Mouse (Mus musculus) bone marrow macrophage, adult 2 months (primary cell): ENCODE measurements around the gene Rps6kb1.

ENCODE experiments used
- CTCF ChIP-seq: IDR thresholded peaks from 2 replicates; pipeline ENCODE4 v1.5.1; 2012; ENCODE audit warnings: low read depth, mild to moderate bottlenecking, low read length, moderate library complexity
- POLR2A ChIP-seq: IDR thresholded peaks from 2 replicates; pipeline ENCODE4 v1.6.1; 2012; ENCODE audit warnings: mild to moderate bottlenecking, low read depth, low read length, borderline replicate concordance

DNA sequence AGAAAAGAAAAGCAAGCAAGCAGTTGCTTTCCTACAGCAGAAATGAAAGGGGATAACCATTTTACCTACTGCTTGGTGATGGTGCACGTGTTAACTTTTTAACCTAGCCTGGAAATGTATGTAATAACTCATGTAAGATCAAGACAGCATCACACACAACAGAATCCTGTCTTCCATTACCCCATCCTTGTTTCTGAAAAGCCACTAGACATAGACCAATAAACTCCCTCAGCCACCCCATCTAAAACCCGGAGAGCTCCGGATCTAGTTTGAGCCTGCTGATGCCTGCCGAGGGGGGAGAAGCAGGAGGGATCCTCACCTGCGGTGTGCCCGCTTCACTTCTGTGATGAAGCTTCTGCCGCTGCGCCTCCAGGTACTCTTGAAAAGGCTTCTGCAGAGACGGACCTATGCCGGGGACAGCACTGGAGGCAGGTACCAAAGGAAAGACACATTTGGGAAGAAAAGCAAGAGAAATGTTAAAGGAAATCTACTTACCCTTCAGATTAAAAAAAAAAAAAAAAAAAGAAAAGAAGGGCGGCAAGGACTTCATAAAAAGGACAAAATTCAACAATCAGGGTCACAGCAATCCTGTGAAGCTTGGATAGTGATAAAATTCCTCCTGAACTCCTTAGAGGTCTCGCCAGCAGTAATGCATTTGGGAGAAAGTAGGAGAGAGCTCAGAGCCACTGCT lies 41.7 kb upstream of the Rps6kb1 start:
- no peak for TF ChIP-seq POLR2A
- no peak for TF ChIP-seq CTCF
